Mouse (Mus musculus) lung, postnatal 10 days (tissue): ENCODE data around the gene Pmp22.

Experiments used
- DNase-seq: peaks from one replicate; pipeline ENCODE4 v3.0.0; 2021

Pmp22 gene

DNA sequence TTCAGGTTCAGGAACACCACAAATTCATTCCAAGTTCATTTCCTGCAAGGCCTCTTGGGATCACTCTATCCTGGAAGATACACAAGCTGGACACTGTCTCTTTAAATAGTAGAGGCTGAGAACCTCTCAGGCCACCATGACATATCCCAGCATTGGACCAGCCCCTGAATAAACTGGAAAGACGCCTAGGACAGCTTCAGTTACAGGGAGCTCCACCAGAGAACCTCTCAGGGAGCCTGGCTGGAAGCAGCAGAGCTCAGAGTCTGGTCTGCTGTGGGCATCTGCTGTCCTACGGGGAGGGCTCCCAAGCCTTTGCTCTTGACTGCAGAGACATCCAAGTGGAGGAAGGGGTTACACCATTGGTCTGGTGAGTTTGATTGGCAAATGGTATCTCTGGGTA is at the start of gene Pmp22:
Pmp22 (plus strand) TSS at position 199 of the 400 bp plus-strand sequence.
- peak; percentile 52 for DNase-seq

DNA sequence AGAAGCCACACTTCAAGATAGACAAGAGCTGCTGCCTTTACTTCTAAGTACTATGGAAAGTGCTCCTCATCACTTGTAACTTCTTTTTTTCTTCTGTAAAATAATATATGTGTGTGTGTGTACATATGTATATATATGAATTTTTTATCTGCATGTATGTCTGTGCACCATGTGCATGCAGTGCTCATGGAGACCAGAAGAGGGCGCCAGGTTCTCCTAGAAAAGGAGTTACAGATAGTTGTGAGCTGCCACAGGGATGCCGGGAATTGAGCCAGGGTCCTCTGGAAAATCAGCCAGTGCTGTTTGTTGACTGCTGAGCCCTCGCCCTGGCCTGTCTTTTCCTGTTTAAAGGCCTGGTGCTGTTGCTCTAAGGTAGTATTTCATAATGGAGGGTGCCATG is 44.2 kb upstream of the Pmp22 start:
- DNase-seq = no peak

DNA sequence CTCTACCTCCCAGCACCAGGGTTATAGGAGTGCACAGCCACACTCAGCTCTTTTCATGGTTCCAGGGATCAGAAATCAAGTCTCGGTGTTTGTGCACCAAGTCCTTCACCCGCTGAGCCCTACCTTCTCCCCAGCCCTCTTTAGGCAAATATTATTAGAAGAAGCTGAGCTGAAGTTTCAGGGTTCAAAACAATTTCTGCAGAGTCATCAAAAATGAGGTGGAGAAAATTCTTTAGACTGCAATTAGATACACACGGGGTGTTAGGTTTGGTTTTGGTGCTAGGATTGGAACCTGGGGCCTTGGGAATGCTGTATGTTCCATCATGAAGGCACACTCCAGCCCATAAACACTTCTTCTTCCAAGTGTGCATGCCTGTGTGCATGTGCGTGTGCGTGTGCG is 40.1 kb upstream of the Pmp22 start:
- no peak for DNase-seq

DNA sequence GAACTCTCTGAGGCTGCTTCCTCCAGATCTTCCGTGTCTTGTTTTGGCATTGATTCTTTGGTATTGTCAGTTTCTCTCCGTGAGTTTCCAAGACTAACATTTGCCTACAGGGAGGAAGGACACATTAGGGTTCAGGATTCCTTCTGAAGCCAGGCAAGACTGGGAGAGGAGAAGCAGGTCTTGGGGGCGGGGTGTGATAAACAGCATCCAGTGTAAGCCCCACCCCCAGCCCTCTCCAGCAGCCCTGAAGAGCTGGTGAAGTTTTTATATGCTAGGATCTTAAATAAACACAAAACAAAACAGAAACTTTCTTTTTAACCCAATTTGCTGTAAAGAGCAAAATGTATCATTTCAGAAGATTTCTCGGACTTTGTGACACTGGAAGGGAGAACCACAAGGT is 38.6 kb upstream of the Pmp22 start:
- peak; percentile 71 for DNase-seq

DNA sequence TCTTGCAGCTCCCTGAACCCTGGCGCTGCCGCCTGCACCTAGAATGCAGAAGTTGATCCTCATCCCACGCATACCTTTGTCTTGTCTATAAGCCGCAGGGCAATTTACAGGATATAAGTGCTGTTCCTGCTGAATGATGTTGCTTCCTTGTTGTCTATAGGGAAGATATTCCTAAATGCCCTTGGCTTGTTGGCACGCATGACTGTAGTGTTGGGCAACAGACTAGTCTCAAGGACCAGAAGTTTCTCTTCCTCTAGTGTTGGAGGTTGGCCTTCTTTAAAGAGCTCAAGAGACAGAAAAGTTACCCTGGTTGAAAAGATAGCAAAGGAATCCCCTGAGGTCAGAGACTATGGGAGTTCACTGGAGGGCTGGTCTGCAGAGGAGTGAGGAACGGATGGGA is 37.8 kb upstream of the Pmp22 start:
- DNase-seq = no peak

DNA sequence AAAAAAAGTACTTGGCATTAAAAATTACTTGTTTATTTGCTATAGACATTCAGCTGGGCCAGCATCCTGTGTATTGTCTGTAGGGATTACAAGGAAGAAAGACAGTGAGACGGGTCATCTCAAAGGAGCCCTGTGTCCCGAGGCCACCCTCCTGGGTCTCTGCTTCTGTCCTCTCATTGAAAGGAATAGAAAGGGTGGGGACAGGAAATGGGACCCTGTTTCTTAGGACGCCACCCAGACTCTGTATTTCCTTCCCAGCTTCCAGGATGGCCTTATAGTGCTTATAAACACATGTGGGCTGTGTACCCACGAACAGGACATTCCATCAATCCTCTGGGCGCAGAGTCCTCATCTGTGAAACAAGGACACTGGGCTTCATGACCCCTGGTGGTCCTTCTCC is 36.5 kb upstream of the Pmp22 start:
- DNase-seq = peak; percentile 66

DNA sequence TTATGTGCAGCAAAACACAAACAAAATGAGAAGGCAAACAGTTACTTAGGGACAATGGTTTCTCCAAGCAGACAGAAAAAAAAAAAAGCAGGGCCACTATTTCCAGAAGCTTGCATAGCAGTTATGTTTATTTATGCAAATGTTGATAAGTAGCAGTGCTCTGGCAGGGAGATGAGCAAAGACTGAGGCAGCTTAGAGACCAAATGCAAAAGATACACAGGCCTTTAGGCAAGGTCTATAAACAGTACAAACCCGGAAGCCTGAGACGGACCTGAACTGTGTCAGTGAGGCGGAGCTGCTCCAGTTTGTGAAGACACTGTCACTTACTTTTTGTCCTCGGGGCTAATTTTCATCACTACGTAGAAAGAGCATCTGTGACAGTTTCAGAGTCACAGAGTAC is 35.2 kb upstream of the Pmp22 start:
- peak; percentile 32 for DNase-seq

DNA sequence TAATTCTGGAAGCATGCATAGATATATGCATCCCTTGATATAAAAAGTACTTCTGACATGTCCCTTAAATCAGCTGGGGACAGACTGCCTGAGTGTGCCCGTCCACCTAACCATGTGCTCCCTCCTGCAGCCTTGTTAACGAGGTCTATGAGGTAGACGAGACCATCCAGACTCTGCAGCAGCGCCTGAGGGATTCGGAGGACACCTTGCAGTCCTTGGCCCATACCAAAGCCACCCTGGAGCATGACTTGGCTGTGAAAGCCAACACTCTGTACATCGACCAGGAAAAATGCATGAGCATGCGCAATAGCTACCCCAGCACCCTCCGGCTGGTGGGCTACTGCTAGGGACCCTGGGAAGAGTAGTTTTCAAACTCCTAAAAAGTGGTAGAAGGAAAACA is 34.3 kb upstream of the Pmp22 start:
- DNase-seq = no peak

DNA sequence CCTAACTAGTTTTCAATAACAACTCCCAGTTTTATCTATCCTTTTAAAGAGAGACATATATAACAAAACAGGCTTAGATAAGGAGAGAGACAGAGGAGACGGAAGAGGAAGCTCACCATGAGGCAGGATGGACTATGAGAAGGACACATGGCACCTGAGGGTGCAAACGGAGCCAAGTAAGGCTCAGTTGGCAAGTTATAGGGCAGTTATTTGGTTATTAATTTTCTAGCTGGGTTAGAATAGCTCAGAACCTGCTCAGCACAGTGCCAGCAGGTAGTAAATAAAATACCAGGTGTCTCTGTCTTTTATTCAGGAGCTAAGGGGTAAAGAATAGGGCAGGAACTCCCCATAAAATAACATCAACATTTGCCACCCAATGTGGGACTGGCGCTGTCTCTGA is 30.8 kb upstream of the Pmp22 start:
- DNase-seq = no peak

DNA sequence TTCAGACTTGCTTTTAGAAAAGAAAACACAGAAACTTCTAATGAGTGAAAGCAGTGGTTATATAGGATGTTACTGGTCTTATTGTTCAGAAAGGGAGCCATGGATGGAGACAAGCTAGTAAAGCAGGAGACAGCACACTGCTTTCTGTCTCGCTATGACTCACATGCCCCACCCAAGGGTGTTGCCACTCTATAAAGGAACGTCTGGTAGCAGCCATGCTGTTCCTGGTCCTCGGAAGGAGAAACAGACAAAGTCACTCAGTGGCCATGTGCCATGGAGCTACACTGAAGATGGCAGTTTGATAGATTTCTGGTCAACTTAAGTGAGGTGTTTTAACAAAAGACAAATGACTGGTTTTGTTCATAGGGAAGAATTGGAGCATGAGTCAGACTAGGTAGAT is 29.4 kb upstream of the Pmp22 start:
- DNase-seq = no peak

DNA sequence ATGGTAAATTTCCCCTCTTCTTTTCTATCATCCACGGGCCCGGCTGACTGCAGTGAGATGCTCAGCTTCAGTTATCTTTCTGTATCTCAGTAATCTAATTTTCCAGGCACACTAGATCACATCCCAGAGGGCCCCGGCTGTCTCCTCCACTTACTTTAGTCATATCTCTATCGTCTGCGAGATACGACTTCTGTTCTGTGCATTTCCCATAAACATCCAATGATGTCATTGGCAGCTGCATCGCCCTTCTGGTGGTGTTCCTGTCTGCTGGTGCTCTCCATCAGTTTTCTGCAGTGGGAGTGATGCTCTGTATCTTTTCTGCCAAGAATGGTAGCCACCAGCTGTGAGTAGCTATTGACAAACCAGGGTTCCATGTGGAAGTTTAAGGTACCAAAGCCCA is 25.5 kb upstream of the Pmp22 start:
- no peak for DNase-seq

DNA sequence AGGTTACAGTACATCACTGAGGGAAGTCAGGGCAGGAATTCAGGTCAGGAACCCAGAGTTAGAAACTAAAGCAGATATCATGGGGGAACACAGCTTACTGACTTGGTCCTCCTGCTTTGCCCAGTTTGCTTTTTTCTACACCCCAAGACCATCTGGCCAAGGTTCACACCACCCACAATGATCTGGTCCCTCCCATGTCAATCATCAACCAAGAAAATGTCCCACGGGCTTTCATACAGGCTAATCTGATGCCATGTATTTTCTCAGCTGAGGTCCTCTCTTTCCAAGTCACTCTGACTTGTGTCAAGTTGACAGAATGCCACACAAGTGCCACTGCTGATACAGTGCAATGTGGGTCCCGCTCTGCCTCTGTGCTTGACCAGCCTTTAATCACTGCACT is 24.8 kb upstream of the Pmp22 start:
- DNase-seq = no peak

DNA sequence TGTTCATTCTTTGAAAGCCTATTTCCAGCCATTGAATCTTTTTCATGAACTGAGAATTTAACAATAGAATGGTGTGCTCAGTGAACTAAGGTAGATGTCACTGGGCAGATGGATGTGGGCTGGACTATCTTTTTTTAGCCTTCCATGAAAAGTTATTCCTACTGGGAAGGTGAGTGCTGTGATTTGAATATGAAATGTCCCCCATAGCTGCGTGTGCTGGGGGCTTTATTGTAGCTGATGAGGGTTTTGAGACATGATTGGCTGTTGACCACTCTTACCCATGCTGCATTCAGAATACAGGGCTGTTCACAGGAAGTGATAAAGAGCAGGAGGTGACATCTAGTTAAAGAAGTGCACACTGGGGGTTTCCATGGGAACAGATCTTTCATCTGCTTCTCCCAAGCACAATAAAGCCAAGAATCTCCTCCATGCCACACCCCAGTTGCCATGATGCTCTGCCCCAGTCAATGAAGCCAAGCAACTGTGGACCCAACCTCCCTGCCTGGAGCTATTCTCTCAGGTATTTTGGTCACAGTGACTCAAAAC is 19.5 kb upstream of the Pmp22 start:
- no peak for DNase-seq

DNA sequence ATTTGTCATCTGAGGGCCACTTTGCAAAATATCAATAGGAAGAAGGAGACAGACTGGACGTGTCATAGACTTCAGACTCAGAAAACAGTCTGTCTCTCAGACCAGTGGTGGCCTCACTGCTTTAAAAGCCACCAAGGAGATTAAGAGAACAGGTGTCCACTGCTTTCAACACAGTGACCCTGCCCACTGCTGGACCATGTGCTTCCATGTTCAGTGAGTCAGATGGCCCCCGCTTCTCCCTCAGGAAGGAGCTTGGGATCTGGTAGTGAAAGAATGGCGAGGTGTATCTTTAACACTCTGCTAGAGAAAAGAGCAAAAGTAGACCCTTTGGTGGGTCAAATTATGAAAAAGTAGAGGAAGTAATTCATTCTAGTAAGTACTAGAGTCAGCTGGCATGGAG is 18.5 kb upstream of the Pmp22 start:
- DNase-seq = no peak

DNA sequence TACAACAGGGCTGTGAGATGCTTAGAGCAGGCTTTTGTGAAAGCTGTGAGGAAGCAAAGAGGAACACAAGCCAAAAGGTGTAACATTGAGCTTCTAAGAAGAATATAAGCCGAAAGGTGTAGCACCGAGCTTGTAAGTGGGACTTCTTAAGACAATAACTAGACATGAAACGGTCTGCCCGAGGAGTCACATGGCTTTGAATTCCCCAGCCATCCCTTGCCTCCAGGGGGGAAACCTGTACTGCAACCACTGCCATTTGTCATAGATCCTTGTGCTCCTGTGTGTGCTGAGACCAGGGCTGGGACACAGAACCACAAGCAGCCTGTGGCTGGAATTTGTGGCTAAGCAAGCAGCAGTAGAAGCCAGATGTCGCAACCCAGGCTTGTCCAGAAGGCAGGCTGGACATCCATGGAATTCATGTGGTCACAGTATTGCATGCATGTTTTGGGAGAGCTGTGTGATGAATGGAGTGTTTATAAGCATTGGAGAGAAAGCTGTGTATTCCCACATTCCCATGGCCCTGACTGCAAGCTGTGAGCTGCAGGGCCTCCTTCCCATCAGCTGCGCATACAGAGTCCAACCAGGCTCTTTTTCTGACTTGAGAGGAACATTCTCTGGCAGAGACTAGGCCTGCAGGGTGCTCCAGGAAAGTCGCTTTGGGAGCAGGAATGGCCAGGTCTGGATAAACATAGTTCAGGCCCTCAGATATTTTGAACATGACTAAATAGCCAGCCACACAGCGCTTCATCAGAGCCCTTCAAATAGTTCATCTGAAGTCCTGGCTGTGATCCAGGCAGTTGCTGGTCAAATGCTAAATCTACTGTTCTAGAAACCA is 13.8 kb upstream of the Pmp22 start:
- peak; percentile 83 for DNase-seq

DNA sequence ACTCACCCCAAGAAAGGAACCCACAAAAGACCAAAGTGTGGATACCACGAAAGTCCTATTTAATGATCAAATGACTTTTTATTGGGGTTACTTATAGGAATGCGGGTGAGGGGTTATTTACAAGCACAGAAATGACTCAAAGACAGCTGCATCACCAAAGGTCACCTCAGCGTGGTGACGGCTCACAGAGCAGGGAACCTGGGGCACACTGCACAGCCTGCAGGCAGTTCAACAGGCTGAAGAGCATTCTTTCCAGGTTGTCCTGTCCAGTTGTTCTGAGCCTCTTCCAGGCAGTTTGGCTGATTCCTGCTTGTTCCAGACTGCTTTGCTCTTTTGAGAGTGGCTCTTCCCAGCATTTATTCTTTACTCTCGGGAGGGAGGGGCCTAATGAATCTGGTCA is 12.1 kb upstream of the Pmp22 start:
- DNase-seq = no peak

DNA sequence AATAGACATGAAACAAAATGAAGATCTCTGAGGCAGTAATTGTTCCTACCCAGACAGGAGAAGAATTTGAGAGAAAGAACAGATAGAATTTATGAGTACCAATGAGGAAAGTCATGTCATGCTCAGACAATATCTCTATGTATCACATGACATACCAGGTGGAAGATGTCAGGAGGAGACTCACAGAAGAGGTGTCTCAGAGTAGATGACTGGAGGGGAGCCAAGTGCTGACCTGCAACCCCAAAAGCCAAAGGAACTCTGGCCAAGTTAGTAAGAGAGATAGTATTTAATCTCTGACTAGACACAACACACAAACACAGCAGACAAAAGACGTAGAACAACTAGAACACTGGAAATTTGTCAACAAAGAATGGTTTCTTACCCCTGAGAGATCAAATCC is 11.5 kb upstream of the Pmp22 start:
- DNase-seq = no peak

DNA sequence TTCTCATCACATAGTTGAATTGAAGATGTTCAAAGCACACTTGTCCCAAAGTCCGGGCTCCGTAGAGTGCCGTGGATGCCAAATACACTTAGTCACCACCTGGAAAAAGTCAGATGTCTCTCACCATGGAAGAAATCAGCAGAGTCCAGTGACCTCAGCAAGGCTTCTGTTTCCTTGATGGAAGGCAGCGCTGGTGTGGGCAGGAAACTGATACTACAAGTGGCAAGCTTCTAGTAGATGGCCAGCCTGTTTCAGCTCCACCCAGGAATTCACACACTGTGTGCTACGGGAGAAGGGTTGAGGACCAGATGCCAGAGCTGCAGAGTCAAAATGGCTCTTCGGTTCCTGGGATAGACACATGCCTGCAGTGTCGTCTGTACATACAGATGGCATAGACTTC is 9.0 kb upstream of the Pmp22 start:
- DNase-seq = no peak

DNA sequence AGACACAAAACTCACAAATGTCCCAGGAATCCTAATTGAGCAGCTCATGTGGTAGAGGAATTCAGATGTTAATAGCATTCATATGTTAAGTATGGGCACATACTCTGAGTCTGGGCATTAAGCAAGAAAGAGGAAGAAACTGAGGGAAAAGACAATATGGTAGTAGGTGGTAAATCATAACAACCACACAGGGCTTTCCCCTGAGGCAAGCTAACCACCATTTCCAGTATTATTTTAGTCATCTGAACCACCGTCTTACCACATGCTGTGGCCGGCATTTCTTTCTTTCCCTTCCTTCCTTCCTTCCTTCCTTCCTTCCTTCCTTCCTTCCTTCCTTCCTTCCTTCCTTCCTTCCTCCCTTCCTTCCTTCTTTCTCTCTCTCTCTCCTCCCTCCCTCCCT is 6.5 kb upstream of the Pmp22 start:
- DNase-seq = no peak

DNA sequence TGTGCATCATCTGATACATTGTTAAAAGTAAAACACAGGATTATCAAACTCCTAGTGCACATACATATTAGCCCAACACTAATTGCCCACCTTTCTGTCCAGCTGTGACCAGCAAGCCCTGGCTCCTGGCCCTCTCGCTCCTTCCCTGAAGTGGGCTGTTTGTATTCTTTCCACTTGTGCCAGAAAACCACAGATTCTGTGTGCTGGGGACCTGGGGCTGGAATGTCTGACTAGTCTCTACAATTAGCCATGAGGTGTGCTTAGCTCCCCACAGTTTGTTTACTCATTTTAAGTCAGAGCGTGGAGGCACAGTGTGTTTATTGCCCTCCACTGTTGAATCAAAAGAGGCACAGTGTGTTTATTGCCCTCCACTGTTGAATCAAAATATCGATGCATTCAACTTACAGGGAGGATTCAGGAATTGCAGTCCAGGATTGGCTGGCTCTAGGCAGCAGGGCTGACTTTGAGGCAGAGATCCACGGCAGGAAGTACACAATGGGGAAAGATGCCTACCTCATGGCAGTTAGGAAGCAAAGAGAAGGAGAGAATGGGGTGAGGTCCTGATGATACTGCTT is 5.9 kb upstream of the Pmp22 start:
- no peak for DNase-seq

DNA sequence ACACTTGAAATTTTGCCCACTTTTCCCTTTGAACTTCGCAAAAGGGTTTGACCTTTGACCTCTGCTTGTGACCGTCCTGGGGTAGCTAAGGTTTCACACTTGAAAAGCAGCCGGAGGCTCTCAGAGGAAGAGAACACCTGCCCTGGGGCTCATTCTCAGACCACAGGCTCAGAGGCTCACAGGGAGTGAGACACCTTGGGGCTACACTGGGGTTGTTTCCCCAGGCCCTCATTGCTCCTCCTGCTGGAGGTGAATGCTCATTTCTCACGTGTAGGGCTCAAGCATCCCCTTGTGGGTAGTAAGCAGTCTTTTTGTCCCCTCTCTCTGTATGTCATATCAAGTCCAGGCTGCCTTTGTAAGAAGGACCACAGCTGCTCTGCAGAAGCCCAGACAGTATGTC is 4.5 kb upstream of the Pmp22 start:
- DNase-seq = no peak

DNA sequence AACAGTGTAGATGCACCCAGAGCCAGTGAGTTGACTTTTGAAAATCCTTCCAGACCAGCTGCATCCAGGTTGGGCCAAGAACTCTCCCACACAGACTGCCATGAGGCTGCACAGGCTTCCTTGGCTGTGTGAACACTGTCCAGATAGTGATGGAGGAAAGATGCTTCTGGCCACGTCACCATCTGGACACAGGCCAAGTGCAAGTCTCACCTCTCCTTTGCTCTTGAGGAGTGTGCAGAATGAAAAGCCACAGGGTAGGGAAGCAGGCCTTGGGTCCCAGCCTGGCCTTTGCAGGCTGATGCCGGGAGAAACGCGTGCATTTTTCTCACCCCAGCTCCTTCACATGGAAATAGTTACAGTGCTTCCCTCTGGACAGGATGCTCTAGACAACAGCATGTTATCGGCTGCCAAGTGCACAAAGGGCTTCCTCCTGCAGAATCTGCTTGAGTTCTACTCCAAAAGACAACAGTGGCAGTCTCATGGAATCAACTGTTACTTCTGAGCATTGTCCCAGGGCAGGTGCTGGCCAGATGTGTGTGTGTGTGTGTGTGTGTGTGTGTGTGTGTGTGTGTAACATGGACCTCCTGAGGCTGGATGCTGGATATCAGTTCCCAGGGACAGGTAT is 2.8 kb upstream of the Pmp22 start:
- peak; percentile 58 for DNase-seq

DNA sequence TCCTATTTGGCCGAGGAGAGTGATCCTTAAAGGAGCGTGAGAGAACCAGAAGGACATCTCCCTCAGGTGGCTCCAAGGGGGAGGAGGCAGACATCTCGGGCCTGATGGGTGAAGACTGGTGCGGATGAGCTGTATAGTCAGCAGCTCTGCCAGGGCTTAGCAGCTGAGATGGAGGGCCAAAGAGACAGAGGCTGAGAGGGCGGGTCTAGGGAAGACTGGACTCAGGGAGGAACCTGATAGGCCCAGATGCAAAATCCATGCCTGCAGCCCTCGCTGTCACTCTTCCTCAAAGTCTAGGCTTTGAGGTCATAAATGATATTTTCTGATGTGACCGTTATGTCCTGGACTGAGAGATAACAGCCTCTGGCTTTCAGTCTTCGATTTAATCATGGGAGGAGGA is 1.8 kb upstream of the Pmp22 start:
- DNase-seq = no peak

DNA sequence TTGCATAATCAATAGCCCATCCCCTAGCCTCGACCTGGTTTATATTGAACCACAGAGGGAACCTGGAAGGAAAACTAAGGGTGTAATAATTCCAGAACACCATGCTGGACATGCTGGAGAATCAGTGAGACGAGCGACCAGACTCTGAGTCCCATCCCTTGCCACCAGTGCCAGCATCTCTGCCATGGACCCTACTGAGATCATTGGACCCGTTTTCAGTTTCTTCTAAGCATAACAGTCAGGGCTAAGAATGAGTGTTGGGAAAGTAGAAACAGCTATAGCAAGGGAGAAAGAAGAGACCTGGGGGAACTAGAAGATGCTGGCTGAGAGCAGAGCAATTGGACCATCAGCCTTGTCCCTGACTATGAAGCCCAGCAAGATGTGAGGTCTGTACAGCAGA is 1.3 kb upstream of the Pmp22 start:
- DNase-seq = no peak
